Mouse (Mus musculus) heart, adult 2 months (tissue): ENCODE results near the gene Slc35c2. TPM values are rescaled to one million over a fixed set of nuclear protein-coding genes. Genes with fewer than 3 reads are reported as not detected.
A peak's percentile ranks its signal among the peaks of the same experiment; 100 is the strongest.

ENCODE experiments used
- DNase-seq, 2 experiments: peaks; one replicate each; pipeline ENCODE4 v3.0.0; 2021
- H3K27ac ChIP-seq: fragments of 200-600 bp; 2 replicates; pipeline ENCODE4 v1.8.1; 2022
- H3K27me3 ChIP-seq: fragments of 200-500 bp; 2 replicates; pipeline ENCODE4 v1.6.1; 2012; ENCODE audit warnings: mild to moderate bottlenecking, low read length, inconsistent platforms, mixed read lengths; ENCODE audit not compliant: control insufficient read depth, insufficient read depth
- H3K36me3 ChIP-seq: fragments of 200-500 bp; 2 replicates; pipeline ENCODE4 v1.6.1; 2012; ENCODE audit warnings: low read length, inconsistent platforms; ENCODE audit not compliant: control insufficient read depth, insufficient read depth
- H3K4me1 ChIP-seq: fragments of 200-500 bp; 2 replicates; pipeline ENCODE4 v1.6.1; 2011; ENCODE audit warnings: low read length; ENCODE audit not compliant: control insufficient read depth, insufficient read depth
- H3K4me3 ChIP-seq: fragments of 200-600 bp; 2 replicates; pipeline ENCODE4 v1.8.1; 2022
- H3K79me2 ChIP-seq: fragments of 200-500 bp; replicated peaks from 2 replicates; pipeline ENCODE4 v1.6.1; 2012; ENCODE audit warnings: mild to moderate bottlenecking, inconsistent platforms, low read length, moderate library complexity, mixed read lengths; ENCODE audit not compliant: control insufficient read depth, insufficient read depth
- H3K9ac ChIP-seq: fragments of 200-500 bp; 2 replicates; pipeline ENCODE4 v1.6.1; 2012; ENCODE audit warnings: low read depth, mild to moderate bottlenecking, control low read depth, inconsistent platforms, low read length, mixed read lengths
- CTCF ChIP-seq: fragments of 200-600 bp; IDR thresholded peaks from 2 replicates; pipeline ENCODE4 v1.8.1; 2022; ENCODE audit warnings: antibody characterized with exemption, mild to moderate bottlenecking, moderate library complexity
- EP300 ChIP-seq: fragments of 200-500 bp; IDR thresholded peaks from 2 replicates; pipeline ENCODE4 v1.6.1; 2011; ENCODE audit warnings: low read depth, low read length, control low read depth; ENCODE audit not compliant: insufficient read depth
- POLR2A ChIP-seq: fragments of 200-500 bp; IDR thresholded peaks from 2 replicates; pipeline ENCODE4 v1.6.1; 2011; ENCODE audit warnings: mild to moderate bottlenecking, low read depth, low read length, control low read depth; ENCODE audit not compliant: insufficient read depth
- WGBS: fragments of 180-500 bp; shearing (Covaris S2); methylation state at CpG from one replicate; pipeline ENCODE4 v1.1.7; 2018; 5-methylcytosine and 5-hydroxymethylcytosine counted together
- intact Hi-C: fragments of 180-260 bp; cut with DNase I; formaldehyde crosslinking; loops from one replicate; pipeline ENCODE4 v1.15.1; 2025
- polyA plus RNA-seq: library from polyadenylated mRNA; depleted of rRNA; stranded (reverse); fragments of >200 nt; gene quantifications from 2 replicates; pipeline ENCODE4 v1.2.3, GENCODE M21; 2012
- total RNA-seq, 2 experiments: library from RNA; stranded (reverse); gene quantifications; 2 replicates each; pipeline ENCODE4 v1.2.3; 2021

Slc35c2 gene
- total and polyA plus RNA-seq, 3 experiments = 15.9 to 46.4 (median 18.1) TPM

DNA sequence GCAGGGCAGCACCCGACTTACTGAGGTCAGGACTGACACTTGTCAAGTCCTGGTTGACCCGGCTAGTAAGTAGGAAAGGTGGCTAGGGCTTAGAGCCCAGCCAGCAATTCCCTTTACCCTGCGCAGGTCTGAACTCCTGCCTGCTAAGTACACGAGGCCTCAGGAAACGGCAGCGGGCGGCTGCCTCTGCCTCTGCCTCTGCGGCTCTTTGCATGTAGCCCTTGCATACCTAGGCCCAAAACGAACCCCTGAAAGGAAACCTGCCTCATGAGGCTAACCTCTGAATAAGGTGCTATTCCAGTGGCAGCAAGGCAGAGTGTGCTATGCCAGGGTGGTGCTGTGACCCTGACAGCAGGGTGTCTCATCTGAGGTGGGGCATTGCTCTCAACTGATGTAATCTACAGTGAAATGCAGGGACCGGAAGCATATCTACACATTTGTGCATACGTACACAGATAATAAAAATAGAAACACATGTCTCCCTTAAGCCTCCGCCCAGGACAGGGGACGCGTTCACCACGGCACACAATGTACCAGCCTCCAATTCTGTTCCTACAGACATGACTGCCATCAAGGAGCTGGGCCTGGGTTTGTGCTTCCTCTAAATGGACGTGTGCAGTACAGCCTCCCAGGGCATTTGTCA, 30.1 kb upstream of the Slc35c2 start:
- Histone ChIP-seq H3K79me2 (no peaks in the 10 kb centered on the region), H3K36me3 (no peaks in the 10 kb centered on the region), H3K27me3 (no peaks in the 10 kb centered on the region), H3K4me1 (peaks cover 47% of the 10 kb centered on the region), H3K9ac (no peak overlapping the region; the same call in 1 of the 2 replicates), H3K27ac (peak overlapping the region; percentile 41; the same call in 1 of the 2 replicates), H3K4me3 (no peak overlapping the region)
- WGBS = 37% methylated on average over 16 of the region's 16 CpGs
- no peak for TF ChIP-seq CTCF
- no peak for TF ChIP-seq EP300
- no peak for TF ChIP-seq POLR2A
- intact Hi-C loops = no loop called here
- DNase-seq = no peak

- 40% methylated on average over 9 of the region's 9 CpGs for WGBS
- H3K36me3 ChIP-seq = no peaks in the 10 kb centered on the region
- H3K27me3 ChIP-seq = no peaks in the 10 kb centered on the region
- intact Hi-C loops = no loop called here
- peaks cover 42% of the 10 kb centered on the region for H3K4me1 ChIP-seq
- no peaks in the 10 kb centered on the region for H3K79me2 ChIP-seq
- H3K9ac ChIP-seq = no peak overlapping the region
- peak; percentile 55 to 69 for DNase-seq
- TF ChIP-seq POLR2A (no peak), EP300 (no peak), CTCF (no peak)
- peak overlapping the region; percentile 41; the same call in 1 of the 2 replicates for H3K27ac ChIP-seq
- H3K4me3 ChIP-seq = no peak overlapping the region
These were observed 29.3 kb upstream of the Slc35c2 start for GRCm38 (mm10) chr2:165316837-165317473.

DNA sequence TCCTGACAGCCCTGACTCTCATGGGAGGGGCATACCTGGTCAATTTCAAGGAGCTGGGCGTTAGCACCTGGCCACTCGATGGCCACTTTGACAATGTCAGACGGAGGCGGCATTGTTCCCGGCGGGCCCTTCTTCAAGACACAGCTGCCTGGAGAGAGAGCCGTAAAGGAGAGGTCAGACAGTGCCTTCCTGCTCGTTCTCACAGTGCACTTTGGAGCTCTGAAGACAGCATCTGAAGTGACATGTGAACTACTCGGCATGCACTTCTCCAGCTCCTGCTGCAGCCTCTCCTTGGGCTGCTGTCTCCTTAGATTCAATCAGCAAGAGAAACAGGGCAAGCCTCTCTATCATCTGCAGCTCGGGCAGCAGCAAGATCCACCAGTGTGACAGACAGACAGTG, 28.5 kb upstream of the Slc35c2 start:
- no peaks in the 10 kb centered on the region for H3K27me3 ChIP-seq
- no peak for TF ChIP-seq CTCF
- TF ChIP-seq EP300 = no peak
- TF ChIP-seq POLR2A = no peak
- H3K79me2 ChIP-seq = no peaks in the 10 kb centered on the region
- no peak overlapping the region for H3K4me3 ChIP-seq
- no peaks in the 10 kb centered on the region for H3K36me3 ChIP-seq
- H3K4me1 ChIP-seq = peaks cover 35% of the 10 kb centered on the region
- no peak for DNase-seq
- no peak overlapping the region for H3K27ac ChIP-seq
- WGBS = 75% methylated on average over 10 of the region's 10 CpGs
- intact Hi-C loops = no loop called here
- H3K9ac ChIP-seq = no peak overlapping the region

DNA sequence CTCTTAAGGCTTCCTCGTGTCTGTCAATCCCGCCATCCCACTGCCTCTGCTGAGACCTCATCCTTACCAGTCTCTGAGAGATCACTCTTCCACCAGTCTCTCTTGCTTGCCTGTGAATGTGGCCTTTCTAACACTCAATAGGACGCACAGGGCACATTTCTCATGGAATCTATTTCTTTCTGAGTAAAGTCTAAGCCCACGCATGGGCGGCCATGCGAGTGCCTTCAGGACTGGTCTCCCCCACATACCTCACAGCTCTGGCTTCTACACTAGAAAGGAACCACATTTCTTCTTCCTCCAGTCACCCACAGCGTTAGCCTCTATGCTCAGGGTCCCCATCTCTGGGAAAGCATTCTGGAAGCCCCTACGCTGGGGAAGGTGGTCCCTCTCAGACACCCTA, 26.5 kb upstream of the Slc35c2 start:
- Histone ChIP-seq H3K9ac (no peak overlapping the region), H3K36me3 (no peaks in the 10 kb centered on the region), H3K27me3 (no peaks in the 10 kb centered on the region), H3K79me2 (no peaks in the 10 kb centered on the region), H3K27ac (no peak overlapping the region), H3K4me3 (no peak overlapping the region), H3K4me1 (peaks cover 20% of the 10 kb centered on the region)
- 89% methylated on average over 8 of the region's 8 CpGs for WGBS
- TF ChIP-seq POLR2A (no peak), CTCF (no peak), EP300 (no peak)
- DNase-seq = no peak
- intact Hi-C loops = no loop called here

- DNase-seq = no peak
- intact Hi-C loops = no loop called here
- no peak overlapping the region for H3K9ac ChIP-seq
These were observed 24.7 kb upstream of the Slc35c2 start for GRCm38 (mm10) chr2:165312381-165312780.

GRCm38 (mm10) chr2:165311577-165311976, 23.9 kb upstream of the Slc35c2 start:
- H3K36me3 ChIP-seq = no peaks in the 10 kb centered on the region
- no peaks in the 10 kb centered on the region for H3K4me1 ChIP-seq
- TF ChIP-seq EP300 (no peak), POLR2A (no peak), CTCF (no peak)
- H3K79me2 ChIP-seq = no peaks in the 10 kb centered on the region
- intact Hi-C loops = no loop called here
- 77% methylated on average over 12 of the region's 12 CpGs for WGBS
- no peak for DNase-seq
- H3K9ac ChIP-seq = no peak overlapping the region
- H3K4me3 ChIP-seq = no peak overlapping the region
- H3K27ac ChIP-seq = no peak overlapping the region
- no peaks in the 10 kb centered on the region for H3K27me3 ChIP-seq

More at GRCm38 (mm10) chr2:165312381-165312780, 24.7 kb upstream of the Slc35c2 start:
- no peaks in the 10 kb centered on the region for H3K36me3 ChIP-seq
- peaks cover 5% of the 10 kb centered on the region for H3K4me1 ChIP-seq
- H3K79me2 ChIP-seq = no peaks in the 10 kb centered on the region
- no peak overlapping the region for H3K27ac ChIP-seq
- WGBS = 55% methylated on average over 7 of the region's 7 CpGs
- no peaks in the 10 kb centered on the region for H3K27me3 ChIP-seq
- no peak overlapping the region for H3K4me3 ChIP-seq
- no peak for TF ChIP-seq CTCF
- no peak for TF ChIP-seq EP300
- TF ChIP-seq POLR2A = no peak
